Mouse (Mus musculus) liver, embryonic 14.5 days (tissue): ENCODE data around the gene Gm44502. TPM values are rescaled to one million over a fixed set of nuclear protein-coding genes. Genes with fewer than 3 reads are reported as not detected.

Experiments used
- ATAC-seq: fragments of 200-750 bp; cut with Nextera tagmentation; 2 replicates; pipeline ENCODE4 v1.8.0; 2017; ENCODE audit warnings: moderate number of reproducible peaks, mild to moderate bottlenecking, moderate library complexity; ENCODE audit not compliant: insufficient read depth
- DNase-seq, 3 experiments: peaks; one replicate each; pipeline ENCODE4 v3.0.0-alpha.2; 2012 to 2013; ENCODE audit warnings: low read depth in 3 of 3, low spot score in 3 of 3
- H3K27ac ChIP-seq: fragments of 300-500 bp; sonication (generic); 2 replicates; pipeline ENCODE4 v1.5.1; 2014; ENCODE audit warnings: moderate library complexity, mild to moderate bottlenecking, control low read depth, inconsistent platforms
- H3K27me3 ChIP-seq: fragments of 300-500 bp; sonication (generic); 2 replicates; pipeline ENCODE4 v1.6.1; 2014; ENCODE audit warnings: mild to moderate bottlenecking, low read length, moderate library complexity; ENCODE audit not compliant: control insufficient read depth, insufficient read depth
- H3K36me3 ChIP-seq: fragments of 300-500 bp; sonication (generic); replicated peaks from 2 replicates; pipeline ENCODE4 v1.6.1; 2014; ENCODE audit warnings: low read depth; ENCODE audit not compliant: control insufficient read depth, insufficient read depth
- H3K4me1 ChIP-seq, 2 experiments: fragments of 200-500 bp in 1 of 2; fragments of 300-500 bp in 1 of 2; sonication (generic) in 1 of 2; replicated peaks; 2 replicates each; pipeline ENCODE4 v1.6.1; 2012 to 2014; ENCODE audit warnings: antibody characterized with exemption in 1 of 2, inconsistent platforms in 1 of 2, low read length in 1 of 2; ENCODE audit not compliant: control insufficient read depth in 2 of 2, insufficient read depth in 2 of 2
- H3K4me2 ChIP-seq: fragments of 300-500 bp; sonication (generic); 2 replicates; pipeline ENCODE4 v1.6.1; 2014; ENCODE audit warnings: low read depth, mild to moderate bottlenecking, control low read depth, moderate library complexity
- H3K4me3 ChIP-seq, 2 experiments: fragments of 200-500 bp in 1 of 2; fragments of 300-500 bp in 1 of 2; sonication (generic) in 1 of 2; 2 replicates each; pipeline ENCODE4 v1.5.1; 2012 to 2014; ENCODE audit warnings: low read depth in 2 of 2, low read length in 2 of 2, mild to moderate bottlenecking in 2 of 2, control low read depth in 1 of 2, inconsistent platforms in 1 of 2, moderate library complexity in 1 of 2; ENCODE audit not compliant: insufficient read depth in 1 of 2
- H3K9ac ChIP-seq: fragments of 300-500 bp; sonication (generic); replicated peaks from 2 replicates; pipeline ENCODE4 v1.6.1; 2014; ENCODE audit warnings: mild to moderate bottlenecking, control low read depth, moderate library complexity
- H3K9me3 ChIP-seq: fragments of 300-500 bp; sonication (generic); 2 replicates; pipeline ENCODE4 v1.6.1; 2016; ENCODE audit warnings: low read length, mixed read lengths; ENCODE audit not compliant: control insufficient read depth
- CTCF ChIP-seq: IDR thresholded peaks from 2 replicates; pipeline ENCODE4 v1.5.1; 2016; ENCODE audit warnings: antibody characterized with exemption, low read depth, control low read depth
- EP300 ChIP-seq: IDR thresholded peaks from 2 replicates; pipeline ENCODE4 v1.6.1; 2016; ENCODE audit warnings: antibody characterized with exemption, low read depth
- WGBS: fragments of 180-500 bp; shearing (Covaris S2); extraction: QIAGEN DNeasy Blood & Tissue Kit; methylation state at CpG from one replicate; pipeline ENCODE4 v1.1.7; 2014; ENCODE audit not compliant: insufficient replicate concordance; 5-methylcytosine and 5-hydroxymethylcytosine counted together
- polyA plus RNA-seq, 2 experiments: library from polyadenylated mRNA; depleted of rRNA in 1 of 2; stranded (reverse) in 1 of 2; unstranded in 1 of 2; fragments of >200 nt; fragmentation: Nextera tagmentation in 1 of 2; extraction: Ambion mirVana in 1 of 2; gene quantifications; 2 replicates each; pipeline versions ENCODE4 v1.2.1 to v1.2.3; 2012 to 2014

The Gm44502 gene
- polyA plus RNA-seq, 2 experiments, result 0.14 to 0.19 TPM

DNA sequence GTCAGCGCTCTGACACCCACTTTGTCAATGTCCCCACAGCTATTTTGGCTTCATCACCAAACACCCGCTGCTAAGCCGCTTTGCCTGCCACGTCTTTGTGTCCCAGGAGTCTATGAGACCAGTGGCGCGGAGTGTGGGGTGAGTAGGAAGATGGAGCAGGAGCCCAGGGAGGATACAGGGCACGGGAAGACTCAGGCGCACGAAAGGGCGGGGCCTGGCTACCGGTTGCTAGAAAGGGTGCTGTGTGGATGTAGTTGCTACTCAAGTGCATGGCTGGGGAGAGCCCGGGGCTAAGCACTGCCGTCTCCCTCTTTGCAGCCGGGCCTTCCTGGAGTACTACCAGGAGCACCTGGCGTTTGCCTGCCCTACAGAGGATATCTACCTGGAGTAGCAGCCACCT is 31.8 kb upstream of the Gm44502 start:
- no peaks in the 10 kb centered on the region for H3K4me1 ChIP-seq
- H3K36me3 ChIP-seq, result no peaks in the 10 kb centered on the region
- DNase-seq, result no peak
- 62% methylated on average over 15 of the region's 15 CpGs for WGBS
- no peak overlapping the region for H3K4me2 ChIP-seq
- H3K4me3 ChIP-seq, result no peak overlapping the region
- no peak overlapping the region for H3K9ac ChIP-seq
- TF ChIP-seq EP300, result no peak
- no peak for TF ChIP-seq CTCF
- no peak for ATAC-seq
- no peak overlapping the region for H3K27ac ChIP-seq
- H3K9me3 ChIP-seq, result no peaks in the 10 kb centered on the region
- H3K27me3 ChIP-seq, result no peaks in the 10 kb centered on the region; the same call in none of the 2 replicates

DNA sequence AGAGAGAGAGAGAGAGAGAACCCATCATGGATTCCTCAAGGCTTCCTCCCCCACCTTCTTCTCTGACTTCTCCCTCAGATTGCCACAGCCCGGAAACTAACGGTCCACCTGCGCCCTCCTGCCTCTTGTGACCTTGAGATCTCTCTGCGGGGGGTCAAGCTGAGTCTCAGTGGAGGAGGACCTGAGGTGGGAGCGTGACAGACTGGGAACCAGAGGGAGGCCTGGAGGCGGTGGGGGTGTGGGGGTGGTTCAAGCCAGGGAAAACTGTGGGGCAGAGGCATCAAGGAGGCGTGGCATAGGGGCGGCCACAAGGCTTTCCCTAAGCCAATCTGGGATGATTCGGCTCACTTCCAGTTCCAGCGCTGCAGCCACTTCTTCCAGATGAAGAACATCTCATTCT is 30.8 kb upstream of the Gm44502 start:
- no peak overlapping the region for H3K4me2 ChIP-seq
- H3K27ac ChIP-seq, result no peak overlapping the region
- H3K4me3 ChIP-seq, result no peak overlapping the region
- 61% methylated on average over 10 of the region's 10 CpGs for WGBS
- H3K9me3 ChIP-seq, result no peaks in the 10 kb centered on the region
- no peak overlapping the region for H3K9ac ChIP-seq
- DNase-seq (no peak), ATAC-seq (no peak)
- no peaks in the 10 kb centered on the region for H3K4me1 ChIP-seq
- H3K36me3 ChIP-seq, result no peaks in the 10 kb centered on the region
- TF ChIP-seq CTCF (no peak), EP300 (no peak)
- no peaks in the 10 kb centered on the region; the same call in none of the 2 replicates for H3K27me3 ChIP-seq

DNA sequence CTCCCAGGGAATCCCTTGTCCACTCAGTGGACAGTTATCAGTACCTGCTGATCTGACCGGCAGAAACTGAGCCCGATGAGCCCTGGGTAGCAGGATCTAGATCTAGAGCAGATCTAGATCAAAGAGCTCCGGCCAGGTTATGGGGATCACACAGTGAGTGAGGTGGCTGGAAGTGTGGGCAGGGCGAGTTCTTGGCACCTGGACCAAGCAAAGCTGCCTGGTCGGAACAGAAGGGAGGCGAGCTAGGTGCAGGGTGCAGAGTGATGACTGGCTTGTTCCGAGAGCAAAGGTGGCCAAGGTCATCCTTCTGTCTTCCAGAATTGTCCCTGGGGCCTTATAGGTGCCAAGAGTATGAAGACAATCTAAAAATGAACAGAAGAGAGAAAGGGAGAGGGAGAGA is 30.3 kb upstream of the Gm44502 start:
- no peak for ATAC-seq
- Histone ChIP-seq H3K9ac (no peak overlapping the region), H3K36me3 (no peaks in the 10 kb centered on the region), H3K27me3 (peaks cover 4% of the 10 kb centered on the region), H3K27ac (no peak overlapping the region), H3K9me3 (no peaks in the 10 kb centered on the region), H3K4me1 (no peaks in the 10 kb centered on the region), H3K4me2 (no peak overlapping the region), H3K4me3 (no peak overlapping the region)
- WGBS, result 68% methylated on average over 7 of the region's 7 CpGs
- DNase-seq, result no peak
- TF ChIP-seq EP300, result no peak
- TF ChIP-seq CTCF, result no peak

DNA sequence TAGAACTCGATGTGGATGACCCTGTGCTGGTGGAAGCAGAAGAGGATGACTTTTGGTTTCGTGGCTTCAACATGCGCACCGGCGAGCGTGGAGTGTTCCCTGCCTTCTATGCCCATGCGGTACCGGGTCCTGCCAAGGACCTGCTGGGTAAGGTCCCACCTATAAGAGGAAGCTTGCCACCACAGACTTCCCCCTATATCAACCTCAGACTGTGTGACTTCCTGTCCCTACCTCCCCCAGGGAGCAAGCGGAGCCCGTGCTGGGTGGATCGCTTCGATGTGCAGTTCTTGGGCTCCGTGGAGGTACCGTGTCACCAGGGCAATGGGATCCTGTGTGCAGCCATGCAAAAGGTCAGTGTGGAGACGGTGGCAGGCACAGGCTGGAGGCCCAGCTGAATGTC is 29.4 kb upstream of the Gm44502 start:
- no peaks in the 10 kb centered on the region for H3K9me3 ChIP-seq
- no peak for TF ChIP-seq CTCF
- TF ChIP-seq EP300, result no peak
- H3K27me3 ChIP-seq, result peaks cover 13% of the 10 kb centered on the region
- 24% methylated on average over 15 of the region's 15 CpGs for WGBS
- H3K9ac ChIP-seq, result no peak overlapping the region
- H3K27ac ChIP-seq, result no peak overlapping the region
- H3K4me3 ChIP-seq, result no peak overlapping the region
- no peak overlapping the region for H3K4me2 ChIP-seq
- DNase-seq (no peak), ATAC-seq (no peak)
- no peaks in the 10 kb centered on the region for H3K4me1 ChIP-seq
- no peaks in the 10 kb centered on the region for H3K36me3 ChIP-seq

DNA sequence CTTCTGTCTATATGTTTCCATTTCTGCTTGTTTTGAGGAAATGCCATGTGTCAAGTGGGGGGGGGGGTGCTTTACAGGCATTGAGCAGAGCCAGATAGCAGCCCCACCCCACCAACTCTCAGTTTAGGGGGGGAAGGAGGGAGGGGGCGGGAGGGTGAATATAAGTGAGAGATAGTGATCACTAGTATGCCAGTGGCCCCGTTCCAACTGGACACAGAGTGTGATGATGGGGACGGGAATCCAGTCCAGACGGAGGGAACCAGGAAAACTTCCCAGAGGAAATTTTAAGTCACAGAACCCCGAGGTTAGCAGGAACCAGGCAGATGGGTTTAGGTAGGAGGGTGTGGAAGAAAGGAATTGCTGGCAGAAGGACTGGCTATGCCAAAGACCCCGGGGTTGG is 26.1 kb upstream of the Gm44502 start:
- TF ChIP-seq EP300, result no peak
- no peak for TF ChIP-seq CTCF
- Histone ChIP-seq H3K27me3 (peaks cover 19% of the 10 kb centered on the region), H3K4me3 (no peak overlapping the region), H3K4me1 (no peaks in the 10 kb centered on the region), H3K4me2 (no peak overlapping the region), H3K27ac (no peak overlapping the region), H3K9ac (no peak overlapping the region), H3K36me3 (no peaks in the 10 kb centered on the region), H3K9me3 (no peaks in the 10 kb centered on the region)
- 51% methylated on average over 6 of the region's 6 CpGs for WGBS
- DNase-seq (no peak), ATAC-seq (no peak)
